Mouse (Mus musculus) brain, embryonic 14.5 days (tissue): Measurements from ENCODE around the gene Zfp536.

Experiments used
- CTCF ChIP-seq: fragments of 200-500 bp; IDR thresholded peaks from 2 replicates; pipeline ENCODE4 v1.5.1; 2012; ENCODE audit warnings: inconsistent platforms, mild to moderate bottlenecking, moderate library complexity, borderline replicate concordance; ENCODE audit not compliant: insufficient read depth, insufficient read length; ENCODE audit errors: extremely low read depth
- POLR2A ChIP-seq: fragments of 200-500 bp; IDR thresholded peaks from 2 replicates; pipeline ENCODE4 v1.6.1; 2012; ENCODE audit warnings: mild to moderate bottlenecking, inconsistent platforms, borderline replicate concordance; ENCODE audit not compliant: poor library complexity, insufficient read depth, insufficient read length, severe bottlenecking; ENCODE audit errors: extremely low read depth

DNA sequence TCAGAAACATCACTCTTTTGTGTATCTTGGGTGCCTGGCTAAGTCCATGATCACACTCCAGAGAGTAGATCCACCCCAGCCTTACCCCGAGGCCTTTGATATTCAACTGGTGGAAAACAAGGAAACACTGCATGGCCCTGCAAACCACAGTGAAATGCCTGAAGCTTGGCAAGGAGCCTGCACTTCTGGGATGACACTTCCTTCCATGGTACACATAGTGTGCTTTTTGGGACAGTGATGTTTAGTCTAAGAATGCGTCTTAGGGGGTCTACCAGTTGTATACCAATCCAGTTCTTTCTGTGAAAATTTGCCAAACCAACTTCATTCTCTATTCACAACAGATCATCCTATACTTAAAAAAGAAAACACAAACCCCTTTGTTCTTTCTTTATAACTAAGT lies 242.3 kb downstream of the Zfp536 start:
- no peak for TF ChIP-seq CTCF
- TF ChIP-seq POLR2A, result no peak
